In the genomic region with DNA sequence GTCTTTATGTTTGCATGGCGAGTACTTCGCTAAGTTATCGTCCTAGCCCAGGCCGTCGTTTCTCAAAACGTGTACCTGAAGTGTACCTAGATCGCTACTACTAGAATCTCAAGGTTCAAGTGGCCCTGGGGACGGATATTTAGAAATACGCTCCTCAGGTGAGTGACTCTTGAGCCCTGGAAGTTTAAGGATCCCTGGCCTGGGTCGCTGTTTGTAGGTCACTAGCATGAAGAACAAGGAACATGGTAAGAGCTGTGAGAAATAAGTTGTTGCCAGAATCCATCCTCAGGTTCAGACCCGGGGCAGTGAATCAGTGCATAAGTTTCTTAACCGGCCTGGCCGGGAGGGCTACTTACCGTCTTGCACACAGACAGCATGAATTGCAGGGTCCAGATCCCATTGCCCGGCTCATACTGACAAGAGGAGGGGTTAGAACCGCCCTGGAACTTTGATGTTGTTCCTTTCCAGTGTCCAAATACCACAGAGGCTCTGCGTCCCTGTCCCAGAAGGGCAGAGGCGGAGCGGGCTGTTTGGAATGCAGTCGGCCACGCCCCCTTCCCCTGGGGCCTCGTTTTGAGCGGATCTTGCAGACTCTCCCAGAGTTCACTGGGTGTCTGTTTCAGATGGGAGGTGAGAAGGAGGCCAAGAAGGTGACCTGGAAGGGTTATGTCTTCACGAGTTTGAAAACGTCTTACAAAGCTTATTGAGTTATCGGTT, we compare ENCODE assay signal across 8 mouse cellular contexts. TPM values are rescaled to one million over a fixed set of nuclear protein-coding genes. Genes with fewer than 3 reads are reported as not detected.
DNase-seq lines count a peak whose midpoint lies in the region; ATAC-seq lines count a peak whose summit lies in the region.

No protein-coding gene starts in this region.

- peaks cover 3% of the 10 kb centered on the region; the same call in 1 of the 2 replicates for H3K4me1 ChIP-seq in neural tube, embryonic 15.5 days
- peaks cover 11% of the 10 kb centered on the region; the same call in 1 of the 2 replicates for H3K4me1 ChIP-seq in embryonic facial prominence, embryonic 15.5 days
- peaks cover 29% of the 10 kb centered on the region for H3K4me1 ChIP-seq in intestine, embryonic 16.5 days (ENCODE audit: control insufficient read depth, insufficient read depth, low read length)
- H3K4me1 ChIP-seq in liver, embryonic 15.5 days (replicated peaks), result peaks cover 15% of the 10 kb centered on the region

- ATAC-seq in neural tube, embryonic 15.5 days (ENCODE audit: low FRiP score), result no peak
- peak; percentile 63; the same call in 1 of the 2 replicates for ATAC-seq in embryonic facial prominence, embryonic 15.5 days (ENCODE audit: insufficient number of reproducible peaks, low FRiP score, low TSS enrichment, low read depth)
- ATAC-seq in intestine, embryonic 16.5 days, result peak; percentile 63
- peak; percentile 30; the same call in 1 of the 2 replicates for ATAC-seq in liver, embryonic 15.5 days (ENCODE audit: insufficient read depth)

- no peak overlapping the region for H3K4me3 ChIP-seq in neural tube, embryonic 15.5 days (replicated peaks)
- H3K4me3 ChIP-seq in embryonic facial prominence, embryonic 15.5 days (replicated peaks), result no peak overlapping the region
- H3K4me3 ChIP-seq in intestine, embryonic 16.5 days (ENCODE audit: low read length), result peak overlapping the region; percentile 3; the same call in 1 of the 2 replicates
- no peak overlapping the region for H3K4me3 ChIP-seq in liver, embryonic 15.5 days (replicated peaks)

- H3K27me3 ChIP-seq in neural tube, embryonic 15.5 days (replicated peaks), result no peaks in the 10 kb centered on the region
- H3K27me3 ChIP-seq in embryonic facial prominence, embryonic 15.5 days, result no peaks in the 10 kb centered on the region
- no peaks in the 10 kb centered on the region for H3K27me3 ChIP-seq in intestine, embryonic 16.5 days (replicated peaks; ENCODE audit: control insufficient read depth, insufficient read depth, low read length)
- no peaks in the 10 kb centered on the region; the same call in 1 of the 2 replicates for H3K27me3 ChIP-seq in liver, embryonic 15.5 days

- H3K9me3 ChIP-seq in neural tube, embryonic 15.5 days (replicated peaks), result no peaks in the 10 kb centered on the region
- no peaks in the 10 kb centered on the region for H3K9me3 ChIP-seq in embryonic facial prominence, embryonic 15.5 days (replicated peaks)
- H3K9me3 ChIP-seq in intestine, embryonic 16.5 days (ENCODE audit: control insufficient read depth, low read length), result no peaks in the 10 kb centered on the region
- no peaks in the 10 kb centered on the region for H3K9me3 ChIP-seq in liver, embryonic 15.5 days (replicated peaks)

- H3K4me2 ChIP-seq in neural tube, embryonic 15.5 days, result no peak overlapping the region
- no peak overlapping the region for H3K4me2 ChIP-seq in embryonic facial prominence, embryonic 15.5 days (replicated peaks)
- peak overlapping the region; percentile 32 for H3K4me2 ChIP-seq in intestine, embryonic 16.5 days (ENCODE audit: low read depth, low read length)
- H3K4me2 ChIP-seq in liver, embryonic 15.5 days, result peak overlapping the region; percentile 19; the same call in 1 of the 2 replicates

- H3K27ac ChIP-seq in neural tube, embryonic 15.5 days (replicated peaks), result no peak overlapping the region
- no peak overlapping the region for H3K27ac ChIP-seq in embryonic facial prominence, embryonic 15.5 days (replicated peaks)
- H3K27ac ChIP-seq in intestine, embryonic 16.5 days (ENCODE audit: low read length), result peak overlapping the region; percentile 33; the same call in 1 of the 2 replicates
- H3K27ac ChIP-seq in liver, embryonic 15.5 days (replicated peaks), result no peak overlapping the region; the same call in 1 of the 2 replicates

- no peak overlapping the region for H3K9ac ChIP-seq in neural tube, embryonic 15.5 days (replicated peaks)
- H3K9ac ChIP-seq in embryonic facial prominence, embryonic 15.5 days, result no peak overlapping the region
- peak overlapping the region; percentile 38 for H3K9ac ChIP-seq in intestine, embryonic 16.5 days (ENCODE audit: low read depth, low read length)
- H3K9ac ChIP-seq in liver, embryonic 15.5 days, result no peak overlapping the region

- 54% methylated on average over 26 of the region's 26 CpGs for WGBS in neural tube, embryonic 15.5 days
- WGBS in embryonic facial prominence, embryonic 15.5 days, result 45% methylated on average over 26 of the region's 26 CpGs
- 47% methylated on average over 26 of the region's 26 CpGs for WGBS in intestine, embryonic 16.5 days
- WGBS in liver, embryonic 15.5 days (ENCODE audit: insufficient replicate concordance), result 56% methylated on average over 26 of the region's 26 CpGs

- no peaks in the 10 kb centered on the region for H3K36me3 ChIP-seq in neural tube, embryonic 15.5 days
- H3K36me3 ChIP-seq in embryonic facial prominence, embryonic 15.5 days, result no peaks in the 10 kb centered on the region
- no peaks in the 10 kb centered on the region for H3K36me3 ChIP-seq in intestine, embryonic 16.5 days (ENCODE audit: control insufficient read depth, insufficient read depth, low read length)
- no peaks in the 10 kb centered on the region for H3K36me3 ChIP-seq in liver, embryonic 15.5 days (replicated peaks)

- DNase-seq in neural tube, embryonic 10.5 days (ENCODE audit: extremely low spot score, low spot score), result peak; percentile 60
- peak; percentile 86 for DNase-seq in testis, postnatal 10 days (ENCODE audit: low spot score)
- DNase-seq in spleen, postnatal 36 days (ENCODE audit: low spot score in 2 of 2), result no peak
- no peak for DNase-seq in MN1 (ENCODE audit: low spot score)

RNA-seq across cellular contexts. Expression of a gene that starts 34.7 kb away (rescaled TPM):
- polyA plus RNA-seq in neural tube, embryonic 15.5 days (2015; fragmentation: Nextera tagmentation; extraction: Ambion mirVana), result 40.2 and 50.1 TPM in 2 replicates
- polyA plus RNA-seq in embryonic facial prominence, embryonic 15.5 days (2015; fragmentation: Nextera tagmentation; extraction: Ambion mirVana), result 73.1 and 79.4 TPM in 2 replicates
- polyA plus RNA-seq in intestine, embryonic 16.5 days (2015; fragmentation: Nextera tagmentation; extraction: Ambion mirVana), result 120 and 121 TPM in 2 replicates
- 26.2 and 28.3 TPM in 2 replicates for polyA plus RNA-seq in liver, embryonic 15.5 days (2015; fragmentation: Nextera tagmentation; extraction: Ambion mirVana)

Comparison
In these comparisons a context has a peak if more than half of its experiments do, and no peak if none do; other contexts are left out.
1. DNase-seq: peak in neural tube, embryonic 10.5 days (single experiment) and testis, postnatal 10 days (single experiment); none in spleen, postnatal 36 days (0 of 2) and MN1 (single experiment).
2. H3K4me2 ChIP-seq: peak in intestine, embryonic 16.5 days (single experiment) and liver, embryonic 15.5 days (single experiment); none in neural tube, embryonic 15.5 days (single experiment) and embryonic facial prominence, embryonic 15.5 days (single experiment).